Mouse (Mus musculus): ENCODE data around the gene C1qtnf4.
A peak's percentile ranks its signal among the peaks of the same experiment; 100 is the strongest.
"Not testable (repeated sequence)": the region's sequence is repeated elsewhere in the genome, so short reads cannot be mapped to it uniquely, and the experiment has no call there.

The C1qtnf4 gene

GRCm38 (mm10) chr2:90880144-90880785, 5.4 kb upstream of the C1qtnf4 start:
- DNase-seq (ENCODE audit: extremely low spot score, low read depth, low spot score): no peak

DNA sequence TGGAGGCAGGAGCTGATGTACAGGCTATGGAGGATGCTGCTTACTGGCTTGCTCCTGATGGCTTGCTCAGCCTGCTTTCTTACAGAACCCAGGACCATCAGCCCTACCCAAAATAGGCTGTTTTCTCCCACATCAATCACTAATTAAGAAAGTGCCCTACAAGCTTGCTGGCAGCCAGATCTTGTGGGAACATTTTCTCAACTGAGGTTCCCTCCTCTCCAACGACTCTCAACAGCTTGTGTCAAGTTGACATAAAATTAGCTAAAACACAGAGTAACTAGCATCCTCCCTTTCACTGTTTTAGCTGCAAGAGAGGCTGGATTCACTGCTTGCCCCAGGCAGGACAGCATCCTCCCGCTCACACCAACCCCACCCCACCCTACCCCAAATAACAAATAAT, 3.8 kb upstream of the C1qtnf4 start:
- no peak for DNase-seq (ENCODE audit: extremely low spot score, low read depth, low spot score)

- no peak for DNase-seq (ENCODE audit: extremely low spot score, low read depth, low spot score)
Measured at GRCm38 (mm10) chr2:90886436-90886835, 776 bp downstream of the C1qtnf4 start.

GRCm38 (mm10) chr2:90887627-90888026, 2.0 kb downstream of the C1qtnf4 start:
- no peak for DNase-seq (ENCODE audit: extremely low spot score, low read depth, low spot score)

DNA sequence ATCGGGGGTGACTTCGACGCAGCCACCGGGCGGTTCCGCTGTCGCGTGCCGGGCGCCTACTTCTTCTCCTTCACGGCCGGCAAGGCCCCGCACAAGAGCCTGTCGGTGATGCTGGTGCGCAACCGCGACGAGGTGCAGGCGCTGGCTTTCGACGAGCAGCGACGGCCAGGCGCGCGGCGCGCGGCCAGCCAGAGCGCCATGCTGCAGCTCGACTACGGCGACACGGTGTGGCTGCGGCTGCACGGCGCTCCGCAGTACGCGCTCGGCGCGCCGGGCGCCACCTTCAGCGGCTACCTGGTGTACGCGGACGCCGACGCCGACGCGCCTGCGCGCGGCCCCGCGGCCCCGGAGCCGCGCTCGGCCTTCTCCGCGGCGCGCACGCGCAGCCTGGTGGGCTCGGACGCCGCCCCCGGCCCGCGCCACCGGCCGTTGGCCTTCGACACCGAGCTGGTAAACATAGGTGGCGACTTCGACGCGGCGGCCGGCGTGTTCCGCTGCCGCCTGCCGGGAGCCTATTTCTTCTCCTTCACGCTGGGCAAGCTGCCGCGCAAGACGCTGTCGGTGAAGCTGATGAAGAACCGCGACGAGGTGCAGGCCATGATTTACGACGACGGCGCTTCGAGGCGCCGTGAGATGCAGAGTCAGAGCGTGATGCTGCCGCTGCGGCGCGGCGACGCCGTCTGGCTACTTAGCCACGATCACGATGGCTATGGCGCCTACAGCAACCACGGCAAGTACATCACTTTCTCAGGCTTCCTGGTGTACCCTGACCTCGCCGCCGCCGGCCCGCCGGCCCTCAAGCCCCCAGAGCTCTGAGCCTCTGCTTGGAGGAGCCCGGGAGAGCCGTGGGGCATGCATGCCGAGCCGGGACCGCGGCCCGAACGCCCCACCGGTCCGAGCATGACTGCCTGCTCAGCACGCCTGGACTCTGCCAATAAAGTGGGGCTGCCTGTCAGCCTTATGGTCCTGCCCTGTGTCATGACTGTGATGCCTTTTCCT, 4.2 kb downstream of the C1qtnf4 start:
- no peak for DNase-seq (ENCODE audit: extremely low spot score, low read depth, low spot score)

DNA sequence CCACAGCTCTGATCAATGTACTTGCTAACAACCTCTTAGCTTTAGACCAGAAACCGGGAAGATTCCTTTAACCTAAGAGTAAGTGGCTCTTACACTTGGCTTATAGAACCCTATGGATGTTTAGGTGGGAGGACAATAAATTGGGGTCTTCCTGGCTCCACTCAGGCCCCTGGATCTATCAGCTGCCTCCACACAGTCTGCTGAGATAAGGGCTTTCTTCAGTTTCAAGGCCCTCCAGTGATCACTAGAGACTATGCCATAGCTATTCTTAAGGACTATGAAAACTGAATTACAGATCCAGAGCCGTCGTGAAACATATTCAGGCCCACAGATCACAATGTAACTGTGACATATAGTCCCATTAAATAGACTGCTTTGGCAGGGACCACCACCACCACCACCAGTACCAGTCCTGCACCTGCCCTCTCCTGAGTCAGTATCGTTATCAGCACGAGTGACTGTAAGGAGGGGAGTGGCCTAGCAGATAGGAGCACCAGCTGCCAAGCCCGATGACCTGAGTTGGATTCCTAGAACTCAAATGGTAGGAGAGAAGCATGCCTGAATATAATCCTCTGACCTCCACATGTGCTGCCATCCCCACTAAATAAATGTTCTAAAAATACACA, 8.1 kb downstream of the C1qtnf4 start:
- no peak for DNase-seq (ENCODE audit: extremely low spot score, low read depth, low spot score)

DNA sequence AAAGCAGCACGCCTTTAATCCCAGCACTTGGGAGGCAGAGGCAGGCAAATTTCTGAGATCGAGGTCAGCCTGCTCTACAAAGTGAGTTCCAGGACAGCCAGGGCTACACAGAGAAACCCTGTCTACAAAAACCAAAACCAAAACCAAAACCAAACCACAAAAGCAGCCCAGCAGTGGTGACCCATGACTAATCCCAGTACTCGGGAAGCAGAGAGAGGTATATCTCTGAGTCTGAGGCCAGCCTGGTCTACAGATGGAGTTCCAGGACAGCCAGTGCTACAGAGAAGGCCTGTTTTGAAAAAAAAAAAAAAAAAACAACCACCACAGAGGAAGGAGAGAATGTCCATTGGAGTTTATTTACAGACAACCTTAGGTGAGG, 8.6 kb downstream of the C1qtnf4 start:
- DNase-seq (ENCODE audit: extremely low spot score, low read depth, low spot score): not testable (repeated sequence)

DNA sequence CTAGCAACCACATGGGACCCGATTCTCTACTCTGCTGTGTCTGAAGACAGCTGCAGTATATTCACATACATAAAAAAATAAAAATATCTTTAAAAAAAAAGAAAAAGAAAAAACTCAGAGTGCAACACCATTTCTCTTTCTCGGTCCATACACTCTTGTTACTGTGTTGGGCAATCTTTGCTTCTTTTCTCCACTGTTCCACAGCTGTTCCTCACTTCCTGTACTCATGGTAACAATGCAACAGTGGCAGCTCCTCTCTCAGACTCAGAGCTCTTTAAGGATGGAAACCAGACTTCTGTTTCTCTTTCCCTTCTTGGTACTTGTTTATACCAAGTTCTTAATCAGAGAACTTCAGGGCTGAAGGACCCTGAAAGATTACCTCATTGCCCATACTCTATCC, 17.7 kb downstream of the C1qtnf4 start:
- no peak for DNase-seq (ENCODE audit: extremely low spot score, low read depth, low spot score)

GRCm38 (mm10) chr2:90904076-90904855, 18.6 kb downstream of the C1qtnf4 start, which contains the start of the genes Kbtbd4 and Ndufs3:
Gene Kbtbd4 (plus strand): TSS chr2:90904740.
Gene Ndufs3 (minus strand): TSS chr2:90904827.
- peak; percentile 85 for DNase-seq (ENCODE audit: extremely low spot score, low read depth, low spot score)

- no peak for DNase-seq (ENCODE audit: extremely low spot score, low read depth, low spot score)
Measured at GRCm38 (mm10) chr2:90904856-90905224, 19.2 kb downstream of the C1qtnf4 start.

GRCm38 (mm10) chr2:90906721-90907120, 21.1 kb downstream of the C1qtnf4 start:
- no peak for DNase-seq (ENCODE audit: extremely low spot score, low read depth, low spot score)

GRCm38 (mm10) chr2:90910861-90911260, 25.2 kb downstream of the C1qtnf4 start:
- no peak for DNase-seq (ENCODE audit: extremely low spot score, low read depth, low spot score)

- DNase-seq (ENCODE audit: extremely low spot score, low read depth, low spot score): no peak
Measured at GRCm38 (mm10) chr2:90911668-90912067, 26.0 kb downstream of the C1qtnf4 start.

GRCm38 (mm10) chr2:90913671-90914070, 28.0 kb downstream of the C1qtnf4 start:
- no peak for DNase-seq (ENCODE audit: extremely low spot score, low read depth, low spot score)

DNA sequence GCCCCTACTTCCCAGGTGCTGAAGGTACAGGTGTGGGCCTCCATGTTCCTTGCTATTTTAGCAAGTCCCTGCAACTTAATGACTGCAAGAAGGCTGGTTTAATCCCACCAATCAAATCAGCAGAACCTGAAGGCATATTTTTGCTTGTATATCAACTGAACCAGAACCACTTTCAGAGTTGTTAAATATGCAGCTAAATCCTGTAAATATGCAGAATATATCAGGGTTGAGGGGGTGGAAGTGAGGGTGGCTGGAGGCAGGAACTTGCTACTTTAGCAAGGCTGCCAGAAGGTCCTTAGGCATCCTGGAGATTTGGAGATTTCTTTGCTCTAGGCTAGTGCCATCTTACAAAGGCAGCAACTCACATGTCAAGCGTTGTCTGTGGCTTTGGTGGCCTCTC, 29.9 kb downstream of the C1qtnf4 start:
- no peak for DNase-seq (ENCODE audit: extremely low spot score, low read depth, low spot score)

DNA sequence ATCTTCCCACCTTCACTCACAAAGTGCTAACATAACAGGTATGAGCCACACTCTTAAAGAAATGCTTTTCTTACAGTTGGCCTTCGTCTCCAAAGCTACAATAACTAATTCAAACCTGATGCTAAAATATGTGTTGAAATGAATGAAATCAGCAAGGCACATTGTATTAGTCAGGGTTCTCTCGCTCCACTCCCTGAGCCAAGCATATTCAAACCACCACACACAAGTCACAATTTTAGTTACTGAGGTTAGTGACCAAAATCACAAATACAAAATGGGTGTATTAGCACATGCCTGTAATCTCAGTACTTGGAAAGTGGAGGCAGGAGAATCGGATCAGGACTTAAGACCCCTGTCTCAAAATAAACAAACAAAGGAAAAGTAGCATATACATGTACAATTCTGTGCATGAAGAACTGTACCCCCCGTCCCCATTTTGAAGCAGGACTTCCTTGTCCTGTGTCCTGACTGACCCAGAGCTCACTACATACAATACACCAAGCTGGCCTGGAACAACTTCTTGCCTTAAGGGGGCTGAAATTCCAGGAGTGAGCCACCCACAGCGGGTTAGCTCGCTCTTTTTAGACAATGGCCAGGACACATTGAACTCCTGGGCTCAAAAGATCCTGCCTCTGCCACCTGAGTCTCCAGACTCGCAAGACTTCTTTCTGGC, 31.0 kb downstream of the C1qtnf4 start:
- DNase-seq (ENCODE audit: extremely low spot score, low read depth, low spot score): no peak

GRCm38 (mm10) chr2:90917233-90917998, 31.8 kb downstream of the C1qtnf4 start:
- DNase-seq (ENCODE audit: extremely low spot score, low read depth, low spot score): no peak

DNA sequence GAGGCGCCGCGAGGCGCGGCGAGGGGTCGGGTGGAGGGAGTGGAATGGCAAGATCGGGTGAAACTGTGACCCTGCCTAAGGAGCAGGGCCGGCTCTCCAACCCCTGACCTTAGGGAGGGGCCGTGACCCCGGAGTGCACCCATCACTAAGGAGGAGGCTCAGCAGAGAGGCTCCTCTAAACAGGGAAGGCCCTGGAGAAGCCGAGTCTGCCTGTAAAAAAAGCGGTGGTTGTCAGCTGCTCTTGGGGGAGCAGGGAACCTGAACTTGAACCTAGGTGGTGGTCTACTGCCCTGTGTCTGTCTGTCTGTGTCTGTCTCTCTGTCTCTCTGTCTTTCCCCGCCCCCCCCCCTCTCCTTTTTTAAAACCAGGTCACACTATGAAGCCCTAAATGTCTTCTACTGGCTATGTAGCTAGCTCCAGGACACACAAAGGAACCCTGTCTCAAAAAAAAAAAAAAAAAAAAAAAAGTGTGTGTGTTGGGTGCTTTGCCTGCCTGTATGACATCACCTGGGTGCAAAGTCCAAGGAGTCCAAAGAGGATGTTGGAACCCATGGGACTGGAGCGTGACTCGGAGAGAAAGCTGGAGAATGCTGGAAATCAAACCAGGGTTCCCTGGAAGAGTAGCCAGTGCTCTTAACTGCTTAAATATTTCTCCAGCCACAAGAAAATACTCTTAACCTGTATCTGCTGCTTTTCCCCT, 32.5 kb downstream of the C1qtnf4 start:
- DNase-seq (ENCODE audit: extremely low spot score, low read depth, low spot score): no peak

DNA sequence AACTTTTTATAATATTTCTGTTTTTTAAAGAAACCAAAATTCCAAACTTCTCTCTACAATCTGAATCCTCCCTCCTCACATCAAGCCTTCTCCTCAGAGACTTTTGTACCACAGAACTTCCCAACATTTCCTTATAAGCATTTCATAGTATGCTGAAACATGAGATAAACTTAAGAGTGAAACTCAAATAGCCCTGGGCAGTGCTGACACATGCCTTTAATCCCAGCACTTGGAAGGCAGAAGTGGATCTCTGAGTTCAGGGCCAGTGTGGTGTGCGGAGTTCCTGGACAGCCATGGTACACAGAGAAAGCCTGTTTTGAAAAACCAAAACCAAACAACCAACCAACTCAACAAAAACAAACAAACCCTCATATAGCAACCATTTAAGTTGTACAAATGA, 35.5 kb downstream of the C1qtnf4 start:
- no peak for DNase-seq (ENCODE audit: extremely low spot score, low read depth, low spot score)

All from hindlimb bud, embryonic 11.5 days (tissue).